Mouse (Mus musculus) hindbrain, embryonic 11.5 days (tissue): ENCODE results near the gene Dtx4. TPM values are rescaled to one million over a fixed set of nuclear protein-coding genes. Genes with fewer than 3 reads are reported as not detected.

ENCODE experiments used
- ATAC-seq: fragments of 200-750 bp; cut with Nextera tagmentation; 2 replicates; pipeline ENCODE4 v1.8.0; 2017; ENCODE audit warnings: mild to moderate bottlenecking, moderate TSS enrichment, moderate library complexity; ENCODE audit not compliant: low FRiP score
- DNase-seq: peaks from one replicate; pipeline ENCODE4 v3.0.0-alpha.2; 2015; ENCODE audit warnings: low spot score
- H3K27ac ChIP-seq: fragments of 300-500 bp; sonication (generic); 2 replicates; pipeline ENCODE4 v1.5.1; 2014; ENCODE audit warnings: mild to moderate bottlenecking, low read depth, low read length
- H3K27me3 ChIP-seq: fragments of 300-500 bp; sonication (generic); 2 replicates; pipeline ENCODE4 v1.6.1; 2014; ENCODE audit warnings: mild to moderate bottlenecking, low read length, moderate library complexity, mixed read lengths; ENCODE audit not compliant: control insufficient read depth, insufficient read depth
- H3K36me3 ChIP-seq: fragments of 300-500 bp; sonication (generic); 2 replicates; pipeline ENCODE4 v1.6.1; 2014; ENCODE audit warnings: mild to moderate bottlenecking, low read length, moderate library complexity, mixed read lengths; ENCODE audit not compliant: control insufficient read depth, insufficient read depth
- H3K4me1 ChIP-seq: fragments of 300-500 bp; sonication (generic); replicated peaks from 2 replicates; pipeline ENCODE4 v1.6.1; 2014; ENCODE audit warnings: low read length, mixed read lengths; ENCODE audit not compliant: control insufficient read depth, insufficient read depth
- H3K4me2 ChIP-seq: fragments of 300-500 bp; sonication (generic); replicated peaks from 2 replicates; pipeline ENCODE4 v1.6.1; 2014; ENCODE audit warnings: mild to moderate bottlenecking, low read depth, low read length
- H3K4me3 ChIP-seq: fragments of 300-500 bp; sonication (generic); 2 replicates; pipeline ENCODE4 v1.5.1; 2014; ENCODE audit warnings: low read depth, low read length
- H3K9ac ChIP-seq: fragments of 300-500 bp; sonication (generic); 2 replicates; pipeline ENCODE4 v1.6.1; 2014; ENCODE audit warnings: low read depth, low read length
- H3K9me3 ChIP-seq: fragments of 300-500 bp; sonication (generic); 2 replicates; pipeline ENCODE4 v1.6.1; 2016; ENCODE audit warnings: low read length; ENCODE audit not compliant: control insufficient read depth
- WGBS: fragments of 180-500 bp; shearing (Covaris S2); extraction: QIAGEN DNeasy Blood & Tissue Kit; methylation state at CpG from one replicate; pipeline ENCODE4 v1.1.7; 2014; 5-methylcytosine and 5-hydroxymethylcytosine counted together
- polyA plus RNA-seq: library from polyadenylated mRNA; unstranded; fragments of >200 nt; fragmentation: Nextera tagmentation; extraction: Ambion mirVana; gene quantifications from 2 replicates; pipeline ENCODE4 v1.2.1, GENCODE M21; 2014

Dtx4 gene
- polyA plus RNA-seq, 1 experiment from 2014 or later = 55.4 TPM

GRCm38 (mm10) chr19:12457401-12458066 is 43.7 kb downstream of the Dtx4 start:
- WGBS = 83% methylated on average over 12 of the region's 12 CpGs
- no peaks in the 10 kb centered on the region for H3K27me3 ChIP-seq
- H3K36me3 ChIP-seq = no peaks in the 10 kb centered on the region
- H3K9ac ChIP-seq = no peak overlapping the region
- H3K4me2 ChIP-seq = no peak overlapping the region
- H3K4me1 ChIP-seq = no peaks in the 10 kb centered on the region
- ATAC-seq (no peak), DNase-seq (no peak)
- no peak overlapping the region for H3K27ac ChIP-seq
- H3K4me3 ChIP-seq = no peak overlapping the region
- no peaks in the 10 kb centered on the region for H3K9me3 ChIP-seq

GRCm38 (mm10) chr19:12445014-12445413 is 56.2 kb downstream of the Dtx4 start:
- ATAC-seq = no peak
- Histone ChIP-seq H3K4me3 (no peak overlapping the region), H3K27me3 (no peaks in the 10 kb centered on the region), H3K36me3 (no peaks in the 10 kb centered on the region), H3K9ac (no peak overlapping the region), H3K4me2 (no peak overlapping the region), H3K27ac (no peak overlapping the region), H3K4me1 (no peaks in the 10 kb centered on the region), H3K9me3 (no peaks in the 10 kb centered on the region)
- 81% methylated on average over 3 of the region's 3 CpGs for WGBS
- no peak for DNase-seq

GRCm38 (mm10) chr19:12442560-12442959 is 58.7 kb downstream of the Dtx4 start:
- 83% methylated on average over 4 of the region's 4 CpGs for WGBS
- Histone ChIP-seq H3K4me3 (no peak overlapping the region), H3K36me3 (no peaks in the 10 kb centered on the region), H3K4me1 (no peaks in the 10 kb centered on the region), H3K27me3 (no peaks in the 10 kb centered on the region), H3K27ac (no peak overlapping the region), H3K4me2 (no peak overlapping the region), H3K9ac (no peak overlapping the region), H3K9me3 (no peaks in the 10 kb centered on the region)
- ATAC-seq (no peak), DNase-seq (no peak)

GRCm38 (mm10) chr19:12440103-12440725 is 61.0 kb downstream of the Dtx4 start:
- no peak for ATAC-seq
- Histone ChIP-seq H3K9ac (no peak overlapping the region), H3K36me3 (no peaks in the 10 kb centered on the region), H3K27me3 (no peaks in the 10 kb centered on the region), H3K9me3 (no peaks in the 10 kb centered on the region), H3K4me1 (no peaks in the 10 kb centered on the region), H3K27ac (no peak overlapping the region), H3K4me2 (no peak overlapping the region), H3K4me3 (no peak overlapping the region)
- WGBS = 76% methylated on average over 5 of the region's 5 CpGs
- no peak for DNase-seq

- H3K36me3 ChIP-seq = no peaks in the 10 kb centered on the region
- H3K4me1 ChIP-seq = no peaks in the 10 kb centered on the region
- no peak for ATAC-seq
- no peak overlapping the region for H3K9ac ChIP-seq
- H3K9me3 ChIP-seq = no peaks in the 10 kb centered on the region
- no peaks in the 10 kb centered on the region for H3K27me3 ChIP-seq
- no peak overlapping the region for H3K27ac ChIP-seq
- 67% methylated on average over 1 of the region's 1 CpGs for WGBS
- no peak overlapping the region for H3K4me3 ChIP-seq
- H3K4me2 ChIP-seq = no peak overlapping the region
- no peak for DNase-seq
Observed at GRCm38 (mm10) chr19:12439581-12439980, 61.7 kb downstream of the Dtx4 start.

GRCm38 (mm10) chr19:12435750-12436524 is 65.3 kb downstream of the Dtx4 start:
- DNase-seq (no peak), ATAC-seq (no peak)
- Histone ChIP-seq H3K4me2 (no peak overlapping the region), H3K4me1 (no peaks in the 10 kb centered on the region), H3K36me3 (no peaks in the 10 kb centered on the region), H3K4me3 (no peak overlapping the region), H3K9ac (no peak overlapping the region), H3K9me3 (no peaks in the 10 kb centered on the region), H3K27me3 (no peaks in the 10 kb centered on the region), H3K27ac (no peak overlapping the region)
- 81% methylated on average over 4 of the region's 4 CpGs for WGBS

- no peaks in the 10 kb centered on the region for H3K27me3 ChIP-seq
- ATAC-seq (no peak), DNase-seq (no peak)
- H3K36me3 ChIP-seq = no peaks in the 10 kb centered on the region
- no peak overlapping the region for H3K4me3 ChIP-seq
- WGBS = 80% methylated on average over 4 of the region's 4 CpGs
- H3K9ac ChIP-seq = no peak overlapping the region
- H3K4me2 ChIP-seq = no peak overlapping the region
- no peak overlapping the region for H3K27ac ChIP-seq
- H3K9me3 ChIP-seq = no peaks in the 10 kb centered on the region
- H3K4me1 ChIP-seq = no peaks in the 10 kb centered on the region
Observed at GRCm38 (mm10) chr19:12435011-12435416, 66.2 kb downstream of the Dtx4 start.

- Histone ChIP-seq H3K4me1 (no peaks in the 10 kb centered on the region), H3K4me3 (no peak overlapping the region), H3K9ac (no peak overlapping the region), H3K9me3 (no peaks in the 10 kb centered on the region), H3K4me2 (no peak overlapping the region), H3K36me3 (no peaks in the 10 kb centered on the region), H3K27ac (no peak overlapping the region), H3K27me3 (no peaks in the 10 kb centered on the region)
- ATAC-seq (peak; percentile 74), DNase-seq (peak; percentile 55)
- 12% methylated on average over 2 of the region's 2 CpGs for WGBS
Observed at GRCm38 (mm10) chr19:12433033-12433432, 68.2 kb downstream of the Dtx4 start.
